Mouse (Mus musculus): Measurements from ENCODE around the gene St6galnac6.

The St6galnac6 gene

DNA sequence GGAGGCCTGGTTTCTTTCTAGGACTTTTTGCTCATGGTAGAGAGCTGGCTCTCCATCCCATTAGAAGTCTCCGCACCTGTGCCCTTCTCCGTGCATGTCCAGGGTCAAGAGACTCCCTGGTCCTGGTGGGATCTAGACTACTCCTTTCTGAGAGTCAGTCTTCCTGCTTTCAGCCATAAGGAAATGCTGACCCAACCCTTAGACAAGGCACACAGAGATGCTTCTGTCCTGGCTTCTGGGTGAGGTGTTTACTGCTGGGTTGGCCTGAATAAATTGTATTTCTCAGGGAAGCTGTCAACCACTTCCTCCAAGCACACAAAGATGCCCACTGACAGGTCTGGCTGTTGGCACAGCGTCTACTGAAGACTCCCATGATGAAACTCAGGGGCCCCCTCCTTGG lies at the start of gene St6galnac6:
Gene St6galnac6, plus strand, starts transcription at position 301 of the 400 bp plus-strand sequence.
- no peak for DNase-seq

DNA sequence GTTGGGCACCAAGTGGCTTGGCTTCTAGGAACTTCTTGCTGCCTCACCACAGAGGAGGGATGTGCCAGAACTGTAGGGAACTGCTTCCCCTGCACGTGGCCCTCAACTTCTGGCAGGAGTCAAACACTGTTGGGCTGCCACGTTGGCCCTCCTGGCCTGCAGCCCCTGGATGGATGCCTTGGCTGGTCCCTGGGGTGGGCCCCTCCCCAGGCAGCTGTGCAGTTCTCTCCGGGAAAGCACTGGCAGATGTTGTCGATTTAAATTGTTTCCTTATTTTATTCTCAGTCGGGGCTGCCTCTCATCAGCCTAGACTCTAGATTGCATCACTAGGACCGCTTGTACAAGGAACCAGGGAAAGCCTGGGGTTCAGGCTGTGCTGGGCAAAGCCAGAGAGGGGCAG lies 49.7 kb upstream of the St6galnac6 start:
- DNase-seq, result no peak

DNA sequence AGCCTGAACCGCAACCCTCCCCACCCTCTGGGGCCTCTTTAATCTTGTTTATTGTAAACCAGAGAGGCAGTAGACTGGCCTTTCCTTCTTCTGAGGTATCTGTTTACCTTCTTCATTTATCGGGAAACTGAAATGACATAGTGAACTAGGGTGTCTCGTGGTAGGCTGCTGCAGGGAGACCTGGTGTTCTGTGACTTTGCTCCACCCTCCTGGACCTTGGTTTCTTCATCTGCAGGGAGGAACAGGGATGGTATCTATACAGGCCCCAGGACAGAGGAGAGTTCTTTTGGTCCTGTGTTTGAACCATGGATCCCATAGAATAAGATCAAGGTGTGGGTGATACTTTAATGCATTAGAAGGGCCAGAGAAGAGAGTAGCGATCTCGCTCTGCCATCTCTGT lies 48.3 kb upstream of the St6galnac6 start:
- no peak for DNase-seq

DNA sequence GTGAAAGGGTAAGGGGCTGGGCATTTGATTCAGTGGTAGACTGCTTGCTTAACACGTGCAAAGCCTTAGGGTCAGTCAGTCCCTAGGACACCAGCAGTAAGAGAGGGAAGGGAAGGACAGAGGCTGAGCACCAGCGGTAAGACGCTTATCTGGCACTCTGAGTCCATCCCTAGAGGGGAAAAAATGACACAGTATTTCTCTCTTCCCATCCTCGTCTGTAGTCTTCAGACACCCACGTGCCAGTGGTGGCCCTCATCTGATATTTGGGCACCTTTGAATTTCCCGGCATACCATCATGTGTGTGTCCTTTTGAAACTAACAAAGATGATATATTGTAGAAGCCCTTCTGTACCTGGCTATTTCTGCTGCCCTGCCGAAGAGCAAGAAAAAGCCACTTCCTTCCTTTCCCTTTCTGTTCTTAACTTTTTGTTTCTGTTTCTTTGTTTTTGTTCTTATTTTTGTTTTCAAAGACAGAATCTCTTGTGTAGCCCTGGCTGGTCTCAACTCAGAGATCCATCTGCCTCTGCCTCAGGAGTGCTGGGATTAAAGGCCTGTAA lies 45.8 kb upstream of the St6galnac6 start:
- DNase-seq, result no peak

DNA sequence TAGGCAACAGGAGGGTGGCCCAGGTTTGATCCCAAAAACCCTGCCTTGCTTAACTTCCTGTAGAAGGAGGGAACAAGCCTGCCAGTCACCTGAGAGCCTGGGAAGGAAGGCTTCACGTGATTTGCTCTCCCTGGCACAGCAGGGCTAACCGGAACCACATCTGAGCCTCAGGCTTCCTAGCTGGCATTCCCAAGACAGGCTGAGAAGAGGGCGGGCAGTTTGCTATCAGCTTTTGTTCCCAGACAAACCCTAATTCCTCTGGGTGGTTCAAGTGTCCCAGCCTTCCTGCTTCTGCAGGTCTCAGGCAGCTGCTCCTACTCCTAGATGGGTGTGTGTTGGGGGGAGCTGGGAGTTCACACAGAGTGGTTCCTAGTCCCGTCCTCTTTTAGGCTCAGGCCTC lies 44.0 kb upstream of the St6galnac6 start:
- no peak for DNase-seq

DNA sequence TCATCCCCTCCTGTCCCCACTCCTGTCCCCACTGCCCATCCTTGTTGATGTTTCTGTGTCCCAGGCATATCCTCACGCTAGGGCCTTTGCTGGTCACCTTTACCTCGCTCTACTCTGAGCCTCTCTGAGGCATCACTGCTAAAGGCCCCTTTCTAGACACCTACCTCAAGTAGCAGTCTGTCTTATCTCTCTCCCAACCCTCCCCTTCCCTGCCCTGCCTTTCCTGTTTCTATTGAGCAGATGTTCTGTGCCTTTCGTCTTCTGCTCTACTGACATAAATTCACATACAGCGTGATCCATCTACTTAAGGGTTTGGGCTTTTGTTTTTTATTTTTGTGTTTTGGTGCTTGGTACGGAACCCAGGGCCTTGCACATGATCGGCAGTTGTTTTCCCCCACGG lies 43.5 kb upstream of the St6galnac6 start:
- DNase-seq, result no peak

DNA sequence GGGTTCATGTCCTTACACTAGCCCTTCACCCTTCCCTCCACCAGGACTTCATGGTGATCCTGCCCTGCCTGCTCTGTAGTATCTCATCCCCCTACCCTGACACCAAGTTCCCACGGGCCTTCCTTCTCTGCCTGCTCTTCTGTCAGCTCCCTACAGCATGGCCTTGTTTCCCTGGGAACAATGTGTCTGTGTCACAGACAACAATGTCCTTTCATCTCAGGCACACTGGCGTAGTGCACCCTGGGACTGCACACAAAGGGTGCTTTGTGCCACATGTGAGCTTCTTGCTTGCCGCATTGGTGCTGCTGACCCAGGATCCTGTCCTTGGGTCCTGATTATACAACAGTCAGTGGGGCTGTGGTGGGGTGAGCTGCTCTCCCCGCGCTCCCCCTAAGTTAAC lies 39.9 kb upstream of the St6galnac6 start:
- DNase-seq, result no peak

DNA sequence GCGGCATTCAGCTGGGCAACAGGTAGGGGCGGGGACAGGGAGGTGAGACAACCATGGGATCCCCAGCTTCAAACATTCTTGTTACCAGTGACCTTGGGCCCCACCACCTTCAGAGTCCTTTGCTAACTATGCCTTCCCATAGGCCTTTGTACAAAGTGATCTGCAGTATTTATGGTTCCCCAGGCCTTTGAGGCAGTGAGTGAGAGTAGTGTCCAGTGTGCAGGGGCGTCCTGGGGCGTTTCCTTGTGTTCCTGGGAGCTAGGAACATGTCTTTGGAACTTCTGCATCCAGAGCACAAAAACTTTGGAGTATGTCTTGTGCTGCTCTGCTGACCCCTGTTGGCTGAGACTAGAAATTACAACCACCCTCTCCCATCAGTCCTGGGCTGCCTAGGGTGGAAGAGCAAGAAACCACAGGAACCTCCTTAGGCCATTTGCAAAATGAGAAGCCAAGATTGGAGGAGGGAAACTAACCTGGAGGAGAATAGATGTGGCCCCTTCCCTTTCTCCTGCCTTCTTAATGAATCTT lies 32.9 kb upstream of the St6galnac6 start:
- DNase-seq, result peak; percentile 70

DNA sequence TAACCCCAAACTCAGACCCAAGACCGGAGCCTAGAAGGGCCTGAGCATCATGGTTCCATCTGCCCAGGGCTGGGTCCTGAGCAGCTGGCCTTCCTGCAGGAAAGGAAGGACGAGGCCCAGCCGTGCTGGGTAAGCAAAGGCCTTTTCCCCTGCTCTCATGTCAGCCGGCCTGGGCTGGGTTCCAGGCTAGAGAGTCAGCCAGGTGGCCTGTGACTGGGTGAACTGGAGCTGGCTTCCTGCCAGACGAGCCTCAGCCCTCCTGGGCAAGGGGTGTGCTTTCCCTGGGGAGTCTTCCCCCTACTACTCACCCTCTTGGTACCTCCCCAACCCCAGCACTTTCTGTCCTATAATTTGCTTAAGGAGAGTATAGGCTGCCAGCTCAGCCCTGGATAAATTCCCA lies 31.4 kb upstream of the St6galnac6 start:
- peak; percentile 73 for DNase-seq

DNA sequence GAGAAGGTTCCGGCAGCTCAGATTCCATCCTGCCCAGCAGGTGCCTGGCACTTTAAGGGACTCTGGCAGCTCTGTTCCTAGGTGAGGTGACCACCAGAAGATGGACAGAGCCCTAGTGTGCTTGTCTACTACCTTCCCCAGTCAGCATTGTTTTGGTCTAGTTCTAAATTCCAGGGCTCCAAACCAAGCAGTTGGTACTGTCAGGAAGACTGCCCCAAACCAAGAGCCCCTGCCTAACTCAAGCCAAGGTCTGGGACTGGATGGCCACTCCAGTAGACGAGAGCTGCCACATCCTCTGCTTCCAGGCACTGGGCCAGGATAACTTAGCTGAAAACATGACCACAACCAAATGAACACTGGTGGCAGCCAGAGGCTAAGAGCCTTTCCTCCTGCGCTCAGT lies 30.6 kb upstream of the St6galnac6 start:
- peak; percentile 52 for DNase-seq

DNA sequence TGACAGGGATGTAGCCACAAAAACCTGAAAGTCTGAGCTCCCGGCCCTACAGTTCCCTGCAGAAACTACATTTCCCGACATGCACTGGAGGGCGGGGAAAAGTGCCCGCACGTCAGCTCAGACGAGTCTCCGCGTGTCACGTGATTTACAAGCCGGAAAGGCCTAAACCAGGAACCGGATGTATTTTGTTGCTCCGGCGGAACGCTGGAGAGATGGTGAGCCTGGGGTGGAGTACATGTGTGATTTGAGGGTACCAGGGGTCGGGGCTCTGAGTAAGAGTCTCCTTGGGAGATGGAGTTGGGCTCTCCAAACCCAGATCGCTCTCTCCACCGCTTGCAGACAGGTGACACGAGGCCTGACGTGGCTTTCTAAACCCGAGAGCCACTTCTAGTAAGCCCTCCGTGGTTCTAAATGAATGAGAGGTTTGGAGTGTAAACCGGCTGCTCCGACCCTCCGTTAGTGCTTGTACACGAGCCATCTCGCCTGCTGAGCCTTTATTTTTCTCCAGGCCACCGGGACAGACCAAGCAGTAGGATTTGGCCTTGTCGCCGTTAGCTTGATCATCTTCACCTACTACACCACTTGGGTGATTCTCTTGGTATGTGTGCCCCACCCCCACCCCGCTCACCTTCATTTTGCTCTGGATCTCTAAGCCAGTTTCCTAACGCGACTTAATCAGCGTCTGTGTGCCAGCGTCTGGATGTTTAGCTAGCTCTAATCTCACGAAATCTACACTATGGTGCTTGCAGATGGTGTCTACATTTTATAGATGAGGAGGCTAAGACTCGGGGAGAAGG lies 28.6 kb upstream of the St6galnac6 start, which contains the start of gene Dpm2:
Gene Dpm2, plus strand, starts transcription at position 161 of the 797 bp plus-strand sequence.
- peak; percentile 92 for DNase-seq

DNA sequence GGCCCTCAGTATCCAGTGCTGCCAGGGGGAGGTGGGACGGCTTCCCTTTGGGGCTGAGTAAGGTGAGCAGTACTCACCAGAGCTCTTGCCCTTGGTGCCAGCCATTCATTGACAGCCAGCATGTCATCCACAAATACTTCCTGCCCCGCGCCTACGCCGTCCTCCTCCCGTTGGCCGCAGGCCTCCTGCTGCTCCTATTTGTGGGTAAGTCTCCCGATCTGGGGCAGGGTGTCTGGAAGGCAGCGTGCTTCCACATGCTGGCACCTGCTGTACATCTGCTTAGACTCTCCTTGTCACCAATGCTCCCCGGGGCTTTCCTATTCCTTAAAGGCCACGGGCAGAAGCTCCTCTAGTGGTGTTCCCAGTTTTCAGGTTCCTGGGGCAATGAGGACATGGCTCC lies 27.3 kb upstream of the St6galnac6 start:
- peak; percentile 61 for DNase-seq

DNA sequence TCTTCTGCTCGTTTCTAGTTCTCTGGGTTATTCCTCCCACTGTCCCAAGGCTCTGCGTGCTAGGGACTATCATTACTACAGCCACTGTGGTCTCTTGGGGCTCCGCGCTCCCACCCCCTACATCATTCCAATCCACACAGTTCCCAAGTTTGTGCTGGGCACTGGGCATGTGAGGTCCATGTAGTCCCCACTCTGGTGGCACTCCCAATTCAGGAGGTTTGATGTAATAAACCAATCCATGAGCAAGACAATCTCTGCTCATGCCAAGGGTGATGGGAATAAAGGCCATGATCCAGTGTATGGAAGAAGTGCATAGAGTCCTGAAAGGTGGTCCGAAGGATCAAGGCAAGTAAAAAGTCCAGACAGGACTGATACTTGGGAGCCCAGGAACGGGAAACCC lies 25.0 kb upstream of the St6galnac6 start, which contains the start of gene Pip5kl1:
Gene Pip5kl1, plus strand, starts transcription at position 301 of the 400 bp plus-strand sequence.
- peak; percentile 49 for DNase-seq

DNA sequence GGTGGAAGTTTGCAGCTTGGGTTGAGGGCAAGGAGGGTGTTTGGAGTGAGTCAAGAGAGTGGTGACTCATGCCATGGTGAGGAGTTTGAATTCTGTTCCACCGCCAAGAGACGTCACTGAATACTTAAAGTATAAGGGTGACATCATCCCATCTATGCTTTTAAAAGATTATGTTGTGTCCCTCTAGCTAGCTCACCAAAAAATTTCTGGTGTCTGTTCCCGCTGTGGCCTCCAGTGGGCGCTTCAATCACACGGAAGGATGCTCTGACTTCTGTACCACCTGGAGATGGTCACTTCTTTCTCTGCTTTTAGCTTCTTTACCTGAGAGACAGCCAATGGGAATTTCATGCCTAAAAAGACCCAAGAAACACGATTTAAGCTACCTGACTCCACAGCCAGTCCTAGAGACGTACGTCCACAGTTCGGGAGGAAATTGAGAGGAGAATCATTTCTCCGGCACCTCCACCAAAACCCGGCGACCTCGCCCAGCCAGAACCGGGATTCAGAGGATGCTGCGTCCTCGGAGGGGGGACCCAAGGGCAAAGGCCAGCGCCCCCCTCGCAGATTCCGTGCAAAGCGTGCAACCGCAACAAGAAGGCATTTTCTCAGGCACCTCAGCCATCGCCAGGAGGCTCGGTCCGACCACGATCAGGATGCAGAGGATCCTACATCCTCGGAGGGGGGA lies 24.5 kb upstream of the St6galnac6 start:
- DNase-seq, result peak; percentile 75

DNA sequence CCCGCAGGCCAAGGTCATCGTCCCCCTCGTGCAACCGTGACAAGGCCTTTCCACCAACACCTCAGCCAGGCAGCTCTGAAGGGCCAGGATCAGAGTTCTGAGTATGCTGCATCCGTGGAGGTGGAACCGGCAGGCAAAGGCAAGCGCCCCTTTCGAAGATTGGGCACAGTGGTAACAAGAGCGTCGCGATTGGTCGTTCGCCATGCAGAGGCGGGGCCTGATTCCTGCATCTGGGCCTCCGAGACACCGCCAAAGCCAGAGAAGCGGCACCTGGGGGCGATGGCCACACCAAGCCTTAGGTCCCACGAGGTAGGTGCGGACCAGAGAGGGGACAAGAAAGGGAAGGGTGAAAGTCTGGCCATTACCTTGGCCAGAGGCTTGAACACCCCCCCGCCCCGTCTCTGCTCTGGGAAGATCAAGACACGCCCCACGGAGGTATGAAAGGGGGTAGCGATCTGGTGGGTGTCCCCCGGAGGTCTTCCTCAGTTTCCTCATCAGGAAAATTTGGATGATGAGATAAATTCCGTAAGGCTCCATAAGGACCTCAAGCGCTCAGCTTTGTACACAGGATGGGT lies 23.8 kb upstream of the St6galnac6 start, which contains the start of gene 9430097D07Rik:
Gene 9430097D07Rik, minus strand, starts transcription at position 99 of the 575 bp plus-strand sequence.
- DNase-seq, result peak; percentile 79

DNA sequence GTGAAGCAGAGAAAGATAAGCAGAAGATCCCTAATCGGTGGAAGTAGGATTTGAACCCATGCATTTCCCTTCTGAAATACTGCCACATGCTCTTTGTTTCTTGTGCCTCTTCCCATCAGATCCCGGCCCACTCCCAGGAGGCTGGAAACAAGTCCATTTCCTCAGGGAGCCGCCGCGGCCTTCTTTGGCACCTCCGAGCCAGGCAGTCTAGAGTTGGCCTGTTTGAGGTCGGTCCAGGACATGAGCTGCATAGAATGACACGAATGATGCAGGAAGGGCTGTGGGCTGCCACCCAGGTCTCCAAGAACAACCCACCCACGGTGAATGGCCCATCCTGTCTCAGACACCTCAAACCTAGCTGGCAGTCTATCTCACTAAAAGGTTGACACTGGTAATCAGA lies 23.0 kb upstream of the St6galnac6 start:
- DNase-seq, result peak; percentile 50

DNA sequence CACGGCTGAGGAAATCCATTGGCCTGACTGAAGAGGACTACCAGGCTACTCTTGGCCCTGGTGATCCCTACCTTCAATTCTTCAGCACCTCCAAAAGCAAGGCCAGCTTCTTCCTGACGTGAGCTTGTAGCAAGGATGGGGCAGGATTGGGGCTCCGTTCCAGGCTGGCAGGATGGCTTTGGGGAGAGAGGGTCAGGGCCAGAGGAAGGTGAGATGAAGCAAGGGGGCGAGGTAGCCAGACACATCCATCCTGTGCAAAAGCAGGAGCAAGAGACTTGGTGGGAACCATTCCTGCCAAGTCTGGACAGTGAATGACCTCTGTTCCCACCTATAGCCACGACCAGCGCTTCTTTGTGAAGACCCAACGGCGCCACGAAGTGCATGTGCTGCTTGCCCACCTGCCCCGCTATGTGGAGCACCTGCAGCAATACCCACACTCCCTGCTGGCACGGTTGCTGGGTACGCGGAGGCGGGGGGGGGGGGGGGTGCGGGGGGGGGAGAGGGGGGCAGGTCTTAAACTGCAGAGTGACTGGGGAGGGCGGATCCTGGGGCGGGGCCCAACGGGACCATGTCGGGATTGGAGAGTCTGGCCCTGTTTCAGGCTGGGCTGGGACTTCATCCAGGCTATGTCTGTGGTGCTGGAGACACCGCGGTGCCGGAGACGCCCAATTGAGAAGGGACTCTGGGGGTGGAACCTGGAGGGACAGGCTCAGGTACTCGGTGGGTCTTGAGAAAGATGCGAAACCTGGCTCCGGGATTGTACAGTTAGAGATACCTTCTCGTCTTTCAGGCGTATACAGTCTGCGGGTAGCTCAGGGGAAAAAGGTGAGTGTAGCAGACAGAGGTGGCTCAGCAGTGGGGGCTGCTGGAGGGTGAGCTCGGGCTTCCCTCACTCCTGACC lies 21.1 kb upstream of the St6galnac6 start:
- peak; percentile 70 for DNase-seq

DNA sequence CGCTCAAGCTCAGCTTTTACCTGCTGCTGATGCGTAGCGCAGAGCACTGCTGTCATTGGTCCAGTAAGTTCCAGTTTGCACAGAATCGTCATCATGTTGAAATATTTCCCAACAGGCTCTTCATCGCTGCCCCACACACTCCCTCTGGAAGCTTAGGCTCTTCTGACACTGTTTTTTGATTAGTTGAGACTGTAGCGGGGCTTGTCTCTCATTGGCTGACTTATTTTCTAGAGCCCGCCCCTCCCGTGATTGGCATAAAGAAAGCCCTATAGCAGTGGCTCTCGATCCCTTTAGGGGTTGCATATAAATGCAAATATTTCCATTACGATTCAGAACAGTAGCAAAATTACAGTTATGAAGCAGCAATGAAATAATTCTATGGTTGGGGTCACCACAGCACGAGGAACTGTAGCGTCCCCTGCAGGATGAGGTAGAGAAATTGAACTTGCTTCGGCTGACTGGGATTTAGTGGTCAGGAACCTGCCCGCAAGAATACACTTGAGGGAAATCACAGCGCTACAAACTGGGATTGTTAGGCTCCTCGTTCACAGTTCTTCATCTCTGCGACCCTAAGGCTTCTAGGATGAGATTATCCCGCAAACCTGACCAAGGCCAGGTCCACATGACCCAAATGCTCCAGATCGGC lies 17.9 kb upstream of the St6galnac6 start:
- DNase-seq, result peak; percentile 81

DNA sequence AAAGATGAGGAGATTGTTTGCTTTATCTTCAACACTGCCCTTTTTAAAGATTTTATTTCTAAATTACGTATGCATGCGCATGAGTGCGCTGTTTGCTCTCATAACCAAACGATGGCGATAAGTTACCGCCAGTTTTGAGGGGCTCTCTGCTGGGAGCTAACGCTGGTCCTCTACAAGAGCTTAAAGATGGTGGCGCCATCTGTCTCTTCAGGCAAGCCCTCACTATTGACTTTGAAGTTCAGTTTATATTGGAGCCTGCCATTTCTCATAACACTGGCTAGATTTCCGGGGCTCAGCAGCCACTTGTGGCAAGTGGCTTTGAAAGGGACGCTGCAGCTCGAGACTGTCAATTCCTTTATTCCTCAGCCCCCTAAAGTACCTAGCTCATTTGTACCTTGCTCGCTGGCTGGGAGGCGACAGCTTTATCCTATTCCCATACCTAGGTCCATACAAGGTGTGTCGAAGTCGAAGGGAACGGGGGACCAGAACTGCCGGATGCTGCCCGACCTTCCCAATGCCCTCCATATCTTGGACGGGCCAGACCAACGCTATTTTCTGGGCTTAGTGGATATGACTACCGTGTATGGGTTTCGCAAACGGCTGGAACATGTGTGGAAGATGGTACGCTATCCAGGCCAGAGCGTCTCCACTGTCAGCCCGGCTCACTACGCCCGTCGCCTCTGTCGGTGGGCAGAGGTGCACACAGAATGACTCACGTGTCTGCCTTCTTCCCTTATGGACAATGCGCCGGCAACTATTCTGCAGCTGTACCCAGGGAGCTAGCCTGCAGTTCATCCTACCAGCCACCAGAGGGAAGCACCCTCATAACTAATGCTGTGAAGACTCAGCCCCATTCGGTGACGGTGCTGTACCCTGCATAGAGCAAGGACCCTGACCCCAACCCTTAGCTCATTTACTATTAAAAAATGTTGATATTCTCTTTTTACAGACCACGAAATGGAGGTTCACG lies 16.4 kb upstream of the St6galnac6 start:
- peak; percentile 83 for DNase-seq

DNA sequence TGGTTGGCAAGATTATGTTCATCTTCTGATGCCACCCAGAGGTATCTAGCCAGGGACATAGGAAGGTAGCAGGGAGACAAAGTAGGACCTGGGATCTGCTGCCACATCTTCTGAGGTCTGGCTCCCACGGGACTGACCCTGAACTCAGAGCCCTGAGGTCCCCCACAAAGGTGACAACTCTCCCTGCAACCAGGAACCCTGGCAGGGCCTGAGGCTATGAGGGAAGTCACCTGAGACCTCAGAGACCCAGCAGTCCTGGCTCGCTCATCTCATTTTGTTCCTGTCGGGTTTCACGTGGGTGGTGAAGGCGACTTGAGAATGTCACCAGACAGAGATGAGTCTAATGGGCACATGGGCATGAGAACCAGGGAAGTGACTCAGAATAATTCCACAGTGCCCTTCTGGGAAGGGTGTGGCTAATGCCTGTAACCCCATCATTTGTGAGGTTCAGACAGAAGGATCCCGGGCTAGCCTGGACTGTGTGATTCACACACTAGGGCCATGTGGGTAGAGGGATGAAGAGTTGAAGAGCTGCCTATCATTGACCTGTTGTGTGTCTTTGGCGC lies 14.3 kb upstream of the St6galnac6 start:
- DNase-seq, result peak; percentile 65
